Comparison of ENCODE assay signal across 31 mouse cellular contexts in genomic region chr13:33524629-33525028, GRCm38 (mm10). TPM values are rescaled to one million over a fixed set of nuclear protein-coding genes. Genes with fewer than 3 reads are reported as not detected.
"Had no signal": no experiment of that assay in that cellular context is flagged by ENCODE, and none has a peak within 500 bp of the region (broad histone marks: within the 10 kb centered on the region; RNA-seq: fewer than 3 reads in every experiment).

No protein-coding gene starts in this region.

- H3K4me1 ChIP-seq: embryonic facial prominence, embryonic 10.5 days; embryonic facial prominence, embryonic 12.5 days; embryonic facial prominence, embryonic 13.5 days; embryonic facial prominence, embryonic 15.5 days; forebrain, embryonic 10.5 days; forebrain, embryonic 12.5 days; forebrain, embryonic 13.5 days; forebrain, embryonic 15.5 days had no signal

- DNase-seq: cerebellum, adult 2 months; cerebellum, adult 8-10 months; cerebellum, adult 9-10 months; cerebellum, adult 9-11 months; cerebellum, postnatal 25 days; cerebellum, postnatal 36 days; embryo, embryonic 11 days; forebrain, postnatal 0 days; gastrocnemius, adult 2 months; gastrocnemius, postnatal 10 days; gastrocnemius, postnatal 14 days; gastrocnemius, postnatal 25 days; gastrocnemius, postnatal 36 days; heart, adult 11 months; heart, adult 18-20 months had no signal

- H3K9me3 ChIP-seq: embryonic facial prominence, embryonic 15.5 days had no signal

- H3K9ac ChIP-seq: embryonic facial prominence, embryonic 12.5 days; embryonic facial prominence, embryonic 13.5 days; embryonic facial prominence, embryonic 15.5 days; forebrain, embryonic 12.5 days; forebrain, embryonic 13.5 days; forebrain, embryonic 15.5 days; forebrain, postnatal 0 days had no signal

- H3K4me2 ChIP-seq: embryonic facial prominence, embryonic 12.5 days; embryonic facial prominence, embryonic 13.5 days; embryonic facial prominence, embryonic 15.5 days; forebrain, embryonic 12.5 days; forebrain, embryonic 13.5 days; forebrain, embryonic 15.5 days had no signal

- H3K27me3 ChIP-seq: embryonic facial prominence, embryonic 12.5 days; embryonic facial prominence, embryonic 13.5 days; embryonic facial prominence, embryonic 15.5 days; forebrain, embryonic 12.5 days; forebrain, embryonic 13.5 days; forebrain, embryonic 15.5 days had no signal

- H3K36me3 ChIP-seq: embryonic facial prominence, embryonic 10.5 days; embryonic facial prominence, embryonic 12.5 days; embryonic facial prominence, embryonic 13.5 days; embryonic facial prominence, embryonic 15.5 days; forebrain, embryonic 10.5 days; forebrain, embryonic 12.5 days; forebrain, embryonic 15.5 days had no signal

- H3K27ac ChIP-seq: embryonic facial prominence, embryonic 10.5 days; embryonic facial prominence, embryonic 12.5 days; embryonic facial prominence, embryonic 13.5 days; embryonic facial prominence, embryonic 15.5 days; forebrain, embryonic 10.5 days; forebrain, embryonic 12.5 days; forebrain, embryonic 13.5 days; forebrain, embryonic 15.5 days; gastrocnemius, adult 2 months had no signal

- ATAC-seq: forebrain, embryonic 13.5 days; forebrain, embryonic 14.5 days; forebrain, embryonic 15.5 days; forebrain, embryonic 16.5 days; forebrain, postnatal 0 days had no signal

- H3K4me3 ChIP-seq: embryonic facial prominence, embryonic 10.5 days; embryonic facial prominence, embryonic 12.5 days; embryonic facial prominence, embryonic 13.5 days; embryonic facial prominence, embryonic 15.5 days; erythroblast, embryonic 14.5 days; forebrain, embryonic 10.5 days; forebrain, embryonic 12.5 days; forebrain, embryonic 13.5 days; forebrain, embryonic 15.5 days; gastrocnemius, adult 2 months had no signal

RNA-seq across cellular contexts. Expression of gene Serpinb9g, which starts 40.0 kb away (rescaled TPM):
- polyA plus RNA-seq: cerebellum, adult 2 months; cortical plate, adult 2 months; embryonic facial prominence, embryonic 10.5 days; embryonic facial prominence, embryonic 11.5 days; embryonic facial prominence, embryonic 12.5 days; embryonic facial prominence, embryonic 13.5 days; embryonic facial prominence, embryonic 14.5 days; embryonic facial prominence, embryonic 15.5 days; erythroblast, embryonic 14.5 days; forebrain, embryonic 10.5 days; forebrain, embryonic 11.5 days; forebrain, embryonic 12.5 days; forebrain, embryonic 13.5 days; forebrain, embryonic 14.5 days; forebrain, embryonic 15.5 days; forebrain, embryonic 16.5 days; forebrain, postnatal 0 days; gonadal fat pad, adult 2 months had no signal
